Mouse (Mus musculus): ENCODE measurements around the gene Lyrm7.
A peak's percentile ranks its signal among the peaks of the same experiment; 100 is the strongest.

DNA sequence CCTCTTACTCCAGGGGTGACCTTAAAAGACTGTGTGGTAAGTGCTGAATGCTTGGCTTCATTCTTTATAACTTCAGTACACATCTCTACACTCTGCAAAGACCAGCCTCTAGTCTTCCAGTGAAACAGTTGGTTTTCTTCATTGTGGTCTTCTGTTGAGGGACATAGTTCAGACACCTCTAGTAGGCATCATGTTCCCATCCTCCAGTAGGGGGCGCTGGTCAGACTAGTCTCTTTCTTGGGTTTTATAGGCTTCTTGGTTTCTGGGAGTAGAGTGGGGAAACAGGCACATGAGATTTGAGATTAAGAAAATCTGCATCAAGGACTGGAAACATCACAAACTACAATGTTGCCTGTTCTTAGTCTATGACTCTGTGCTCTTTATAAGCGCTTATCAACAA lies 26.1 kb downstream of the Lyrm7 start:
- TF ChIP-seq CTCF (conservative IDR thresholded peaks at IDR 0.05; ENCODE audit: low read length), result peak; percentile 95
- TF ChIP-seq POU5F1 (IDR thresholded peaks at IDR 0.05; ENCODE audit: borderline replicate concordance, low read length), result no peak
- no peak for TF ChIP-seq NANOG (IDR thresholded peaks at IDR 0.05; ENCODE audit: borderline replicate concordance, low read length)

All from E14TG2a.4 (cell line).